Mouse (Mus musculus): Measurements from ENCODE around the gene Clpx. TPM values are rescaled to one million over a fixed set of nuclear protein-coding genes. Genes with fewer than 3 reads are reported as not detected.
A peak's percentile ranks its signal among the peaks of the same experiment; 100 is the strongest.

Clpx gene
- polyA plus RNA-seq (2015; fragmentation: Nextera tagmentation; extraction: Ambion mirVana): 31.5 and 39.5 TPM in 2 replicates

DNA sequence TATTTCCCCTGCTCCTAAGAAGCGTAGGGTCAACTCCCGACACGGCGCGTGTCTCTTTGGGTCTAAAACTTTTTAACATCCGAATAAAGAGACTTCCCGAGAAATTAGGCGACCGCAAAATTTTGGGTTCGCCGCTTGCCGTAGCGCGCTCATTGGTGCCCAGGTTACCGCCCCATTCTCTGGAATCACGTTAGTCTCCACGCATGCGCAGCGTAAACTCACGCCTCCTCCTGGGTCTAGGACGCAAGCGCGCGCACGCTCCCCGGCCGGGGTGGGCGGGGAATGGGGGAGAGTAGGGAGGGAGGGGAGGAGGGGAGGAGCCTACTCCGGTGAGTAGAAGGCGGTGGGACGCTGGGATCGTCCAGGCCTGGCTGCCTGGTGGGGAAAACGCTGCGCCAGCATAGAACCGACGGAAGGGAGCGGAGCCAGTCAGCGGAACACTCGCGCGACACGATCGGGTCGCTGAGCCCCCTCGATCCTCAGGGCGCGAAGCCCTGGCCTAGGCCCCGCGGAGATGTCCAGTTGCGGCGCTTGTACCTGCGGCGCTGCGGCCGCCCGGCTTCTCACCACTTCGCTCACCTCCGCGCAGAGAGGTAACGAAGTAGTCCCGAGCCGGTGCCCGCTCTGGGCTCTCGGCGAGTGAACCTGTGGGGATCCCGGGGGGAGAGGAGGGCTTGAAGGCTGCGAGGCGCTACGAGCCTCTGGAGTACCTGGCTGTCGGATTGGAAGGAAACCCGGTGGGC is at the start of gene Clpx:
Gene Clpx (plus strand): TSS at position 288 of the 743 bp plus-strand sequence.
- ATAC-seq (ENCODE audit: low read depth): peak; percentile 98
- Histone ChIP-seq H3K36me3 (peaks cover 10% of the 10 kb centered on the region), H3K4me3 (replicated peaks) (peak within 1 kb of the TSS; percentile 94), H3K4me2 (peak within 1 kb of the TSS; percentile 88), H3K27ac (peak within 1 kb of the TSS; percentile 88), H3K4me1 (replicated peaks) (peaks cover 34% of the 10 kb centered on the region), H3K9ac (peak within 1 kb of the TSS; percentile 98), H3K9me3 (replicated peaks) (no peaks in the 10 kb centered on the region), H3K27me3 (no peaks in the 10 kb centered on the region)
- under 1% methylated on average over 71 of the region's 71 CpGs for whole genome bisulfite sequencing (ENCODE audit: insufficient replicate concordance)
- peak; percentile 96 for DNase-seq

DNA sequence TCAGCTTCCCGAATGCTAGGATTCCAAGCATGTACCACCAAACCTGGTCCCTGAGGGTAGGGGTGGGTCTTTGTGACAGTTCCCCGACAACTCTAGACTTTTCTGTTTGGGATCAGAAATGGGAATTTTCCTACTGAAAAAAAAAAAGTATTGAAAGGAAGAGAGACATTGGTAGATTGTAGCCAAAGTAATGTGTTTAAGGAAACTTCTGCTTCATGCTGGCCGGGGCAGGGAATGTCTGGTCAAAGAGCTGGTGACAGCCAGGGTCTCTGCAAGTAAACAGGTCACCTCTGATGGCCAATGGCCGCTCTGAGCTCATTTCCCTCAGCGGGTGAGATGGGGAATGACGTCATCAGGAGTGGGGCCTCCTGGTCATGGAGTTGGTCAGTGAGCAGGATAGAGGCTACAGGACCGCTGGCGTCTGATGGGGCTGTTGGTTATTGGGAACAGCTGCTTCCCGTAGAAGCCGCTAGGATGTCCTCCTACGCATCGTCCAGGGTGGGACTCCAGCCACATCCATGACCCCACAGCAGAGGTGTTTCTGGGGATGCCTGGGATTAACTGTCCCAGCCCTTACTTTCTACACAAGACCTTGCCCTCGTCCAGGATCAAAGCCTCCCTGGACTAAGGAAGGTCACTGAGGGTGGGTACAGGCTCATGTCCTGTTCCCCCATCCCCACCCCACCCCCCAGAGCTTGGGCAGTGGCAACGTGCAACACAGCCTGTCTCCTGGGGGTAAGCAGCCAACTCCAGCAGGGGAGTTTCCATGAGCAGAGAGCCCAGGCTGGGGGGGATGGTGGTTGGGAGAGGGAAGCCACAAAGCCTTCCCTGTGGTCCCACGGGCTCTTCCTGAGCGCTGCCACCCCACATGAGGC is 46.3 kb upstream of the Clpx start:
- Histone ChIP-seq H3K4me1 (replicated peaks) (peaks cover 20% of the 10 kb centered on the region), H3K9me3 (replicated peaks) (no peaks in the 10 kb centered on the region), H3K36me3 (no peaks in the 10 kb centered on the region), H3K27me3 (0 out of 2 replicates have a peak, but pooled peaks cover 9% of the 10 kb centered on the region), H3K9ac (no peak overlapping the region), H3K4me3 (replicated peaks) (no peak overlapping the region), H3K27ac (no peak overlapping the region), H3K4me2 (no peak overlapping the region)
- no peak for DNase-seq
- no peak for ATAC-seq (ENCODE audit: low read depth)
- 61% methylated on average over 16 of the region's 16 CpGs for WGBS (ENCODE audit: insufficient replicate concordance)

DNA sequence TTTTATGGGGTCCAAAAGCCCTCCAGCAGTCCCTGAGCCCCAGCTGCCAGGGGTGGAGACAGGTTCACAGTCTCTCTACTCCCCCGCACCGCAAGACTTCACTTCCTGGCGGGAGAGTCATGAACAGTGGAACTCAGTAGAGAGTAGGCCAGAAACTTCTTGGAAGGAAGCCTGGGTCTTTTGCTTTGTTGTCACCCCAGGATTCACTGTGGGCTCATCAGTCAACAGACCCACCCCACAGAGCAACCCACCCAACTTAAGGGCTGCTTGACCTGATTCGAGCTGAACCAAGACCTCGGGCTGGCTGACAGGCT is 45.7 kb upstream of the Clpx start:
- ATAC-seq (ENCODE audit: low read depth): no peak
- no peak overlapping the region for H3K4me3 ChIP-seq (replicated peaks)
- H3K27me3 ChIP-seq: 0 out of 2 replicates have a peak, but pooled peaks cover 9% of the 10 kb centered on the region
- no peaks in the 10 kb centered on the region for H3K36me3 ChIP-seq
- H3K9me3 ChIP-seq (replicated peaks): no peaks in the 10 kb centered on the region
- WGBS (ENCODE audit: insufficient replicate concordance): 84% methylated on average over 5 of the region's 5 CpGs
- no peak overlapping the region for H3K4me2 ChIP-seq
- H3K4me1 ChIP-seq (replicated peaks): peaks cover 16% of the 10 kb centered on the region
- H3K9ac ChIP-seq: no peak overlapping the region
- no peak overlapping the region for H3K27ac ChIP-seq
- no peak for DNase-seq

DNA sequence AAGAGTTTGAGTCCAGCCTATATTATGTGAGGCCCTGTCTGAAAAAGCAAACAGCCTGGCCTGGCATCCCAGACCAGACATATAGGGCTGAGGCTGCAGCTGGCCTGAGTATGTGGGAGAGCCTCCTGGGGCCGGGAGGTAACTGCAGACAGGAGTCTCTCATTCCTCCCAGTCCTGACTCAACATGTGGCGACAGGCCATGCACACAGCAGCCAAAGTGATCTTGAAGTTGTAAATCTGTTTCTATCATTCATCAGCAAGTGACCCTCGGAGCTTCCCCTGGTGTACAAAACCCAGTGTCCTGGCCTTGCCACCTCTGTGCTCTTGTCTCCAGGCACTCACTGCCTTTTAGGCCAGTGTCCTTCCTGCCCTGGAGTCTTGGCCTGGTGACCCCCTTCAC is 42.0 kb upstream of the Clpx start:
- 0 out of 2 replicates have a peak, but pooled peaks cover 2% of the 10 kb centered on the region for H3K27me3 ChIP-seq
- no peak overlapping the region for H3K27ac ChIP-seq
- no peaks in the 10 kb centered on the region for H3K36me3 ChIP-seq
- peaks cover 4% of the 10 kb centered on the region; the same call in 1 of the 2 replicates for H3K4me1 ChIP-seq (replicated peaks)
- H3K9ac ChIP-seq: no peak overlapping the region
- 62% methylated on average over 3 of the region's 3 CpGs for WGBS (ENCODE audit: insufficient replicate concordance)
- H3K9me3 ChIP-seq (replicated peaks): no peaks in the 10 kb centered on the region
- no peak overlapping the region for H3K4me3 ChIP-seq (replicated peaks)
- DNase-seq: no peak
- ATAC-seq (ENCODE audit: low read depth): no peak
- H3K4me2 ChIP-seq: no peak overlapping the region

DNA sequence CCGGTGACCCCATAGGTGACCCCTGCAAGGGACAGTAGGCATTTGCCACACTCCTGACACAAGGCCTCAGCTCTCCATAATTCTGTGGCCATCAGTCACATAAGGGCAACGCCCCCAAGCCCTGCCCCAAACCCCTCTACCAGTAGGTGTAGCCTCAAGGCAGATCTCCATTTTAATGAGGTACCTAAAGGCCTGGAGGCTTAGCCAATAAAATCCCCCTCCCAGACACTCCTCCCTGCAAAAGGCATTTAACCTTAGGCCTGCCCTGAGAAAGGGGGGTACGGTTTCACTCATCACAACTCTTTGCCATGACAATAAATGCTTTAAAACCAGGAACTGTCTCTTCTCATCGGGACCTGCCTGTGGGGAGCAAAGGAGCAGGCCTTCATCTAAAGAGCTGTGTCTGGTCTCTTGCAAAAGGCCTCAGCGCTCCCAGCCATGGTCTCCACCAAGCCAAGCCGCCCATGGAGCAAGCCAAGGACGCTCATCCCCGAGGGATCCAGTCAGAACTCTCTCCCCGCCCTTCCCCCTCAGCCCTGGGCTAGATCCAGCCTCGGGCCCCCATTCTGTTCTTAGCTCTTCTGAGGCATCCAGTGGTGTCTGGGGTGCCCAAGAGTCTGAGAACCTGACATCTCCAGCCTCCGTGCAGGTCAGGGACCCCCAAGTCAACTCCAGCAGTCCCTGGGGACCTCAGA is 38.0 kb upstream of the Clpx start:
- Histone ChIP-seq H3K4me3 (replicated peaks) (no peak overlapping the region), H3K9ac (no peak overlapping the region), H3K4me2 (no peak overlapping the region), H3K27ac (no peak overlapping the region), H3K4me1 (replicated peaks) (no peaks in the 10 kb centered on the region), H3K9me3 (replicated peaks) (no peaks in the 10 kb centered on the region), H3K36me3 (no peaks in the 10 kb centered on the region), H3K27me3 (no peaks in the 10 kb centered on the region)
- DNase-seq (no peak), ATAC-seq (ENCODE audit: low read depth) (no peak)
- 65% methylated on average over 11 of the region's 11 CpGs for WGBS (ENCODE audit: insufficient replicate concordance)

DNA sequence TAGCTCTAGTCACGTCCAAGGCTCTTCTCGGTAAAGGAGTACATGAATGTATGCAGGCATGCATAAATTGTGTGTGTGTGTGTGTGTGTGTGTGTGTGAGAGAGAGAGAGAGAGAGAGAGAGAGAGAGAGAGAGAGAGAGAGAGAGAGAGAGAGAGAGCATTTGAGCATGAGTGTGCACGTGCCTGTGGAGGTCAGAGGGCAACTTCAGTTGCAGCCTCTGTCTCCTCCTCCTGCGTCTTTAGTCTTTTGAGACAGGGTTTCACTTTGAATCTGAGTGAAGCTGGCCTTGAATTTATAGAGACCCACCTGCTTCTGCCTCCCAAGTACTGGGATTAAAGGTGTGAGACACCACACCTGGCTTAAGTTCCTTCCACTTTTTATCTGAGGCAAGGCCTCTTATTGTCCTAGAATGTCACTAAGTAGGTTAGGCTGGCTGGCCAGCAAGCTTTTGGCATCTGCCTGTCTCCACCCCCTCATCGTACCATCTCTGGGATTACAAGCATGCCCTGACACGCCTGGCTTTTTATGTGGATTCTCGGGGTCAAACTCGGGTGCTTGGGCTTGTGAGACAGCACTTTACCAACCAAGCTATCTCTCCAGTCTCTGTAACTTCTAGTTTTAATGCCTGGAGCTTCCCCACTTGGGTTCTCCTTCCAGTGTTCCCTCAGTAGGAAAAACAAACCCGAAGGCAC is 36.7 kb upstream of the Clpx start:
- 56% methylated on average over 9 of the region's 9 CpGs for WGBS (ENCODE audit: insufficient replicate concordance)

DNA sequence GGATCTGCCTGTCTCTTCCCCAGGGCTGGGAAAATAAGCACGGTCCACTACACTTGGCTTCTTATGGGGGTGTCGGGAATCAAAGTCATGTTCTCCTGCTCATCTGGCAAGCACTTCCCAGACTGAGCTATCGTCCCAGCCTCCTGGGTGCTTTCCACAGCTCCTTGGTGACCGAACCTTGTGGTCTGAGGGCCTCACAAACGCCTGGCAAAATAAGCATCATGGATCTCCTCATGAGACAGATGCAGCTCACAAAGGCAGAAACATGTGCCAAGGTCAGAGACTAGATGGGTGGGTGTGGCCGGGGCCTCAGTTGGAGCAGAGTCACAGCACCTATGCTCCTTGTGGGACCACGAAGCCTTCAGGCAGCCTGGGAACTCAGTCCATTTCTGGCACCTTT is 34.7 kb upstream of the Clpx start:
- Histone ChIP-seq H3K4me3 (replicated peaks) (no peak overlapping the region), H3K9ac (no peak overlapping the region), H3K4me1 (replicated peaks) (no peaks in the 10 kb centered on the region), H3K36me3 (no peaks in the 10 kb centered on the region), H3K4me2 (no peak overlapping the region), H3K27me3 (no peaks in the 10 kb centered on the region), H3K9me3 (replicated peaks) (no peaks in the 10 kb centered on the region), H3K27ac (no peak overlapping the region)
- ATAC-seq (ENCODE audit: low read depth) (no peak), DNase-seq (no peak)
- WGBS (ENCODE audit: insufficient replicate concordance): 64% methylated on average over 7 of the region's 7 CpGs

More for the DNA sequence above, 36.7 kb upstream of the Clpx start:
- no peaks in the 10 kb centered on the region for H3K9me3 ChIP-seq (replicated peaks)
- H3K4me1 ChIP-seq (replicated peaks): no peaks in the 10 kb centered on the region
- H3K36me3 ChIP-seq: no peaks in the 10 kb centered on the region
- DNase-seq (no peak), ATAC-seq (ENCODE audit: low read depth) (no peak)
- H3K27ac ChIP-seq: no peak overlapping the region
- H3K4me2 ChIP-seq: no peak overlapping the region
- no peaks in the 10 kb centered on the region for H3K27me3 ChIP-seq
- H3K4me3 ChIP-seq (replicated peaks): no peak overlapping the region
- no peak overlapping the region for H3K9ac ChIP-seq

DNA sequence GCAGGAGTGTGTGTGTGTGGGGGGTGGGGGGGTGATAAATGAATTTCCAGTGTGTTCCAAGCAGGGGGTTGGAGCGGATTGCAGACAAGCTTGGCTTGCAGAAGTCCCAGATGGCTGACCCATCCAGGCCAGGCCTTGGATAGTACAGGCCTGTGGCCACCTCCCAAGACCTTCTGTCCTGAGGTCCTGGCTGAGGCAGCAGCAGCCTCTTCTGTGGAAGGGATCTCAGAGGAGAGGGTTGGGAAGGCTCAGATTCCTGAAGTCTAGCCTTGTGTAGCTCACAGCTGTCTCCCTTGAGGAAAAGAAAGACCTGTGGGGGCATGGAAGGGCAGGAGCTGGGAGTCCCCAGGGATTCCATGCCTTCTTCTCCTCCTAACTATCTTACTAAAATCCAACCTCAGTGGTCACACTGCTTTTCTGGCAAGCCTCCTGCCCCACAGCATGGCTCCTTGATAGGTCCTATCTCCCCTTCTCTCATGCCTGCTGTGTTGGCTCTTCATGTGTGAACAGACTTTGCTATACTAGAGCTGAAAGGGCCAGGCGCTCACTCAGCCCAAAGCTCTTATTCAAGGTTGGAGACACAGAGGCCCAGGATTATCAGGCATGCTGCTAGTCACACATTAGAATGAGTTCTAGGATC is 32.3 kb upstream of the Clpx start:
- DNase-seq (no peak), ATAC-seq (ENCODE audit: low read depth) (no peak)
- Histone ChIP-seq H3K27ac (no peak overlapping the region), H3K4me3 (replicated peaks) (no peak overlapping the region), H3K9me3 (replicated peaks) (no peaks in the 10 kb centered on the region), H3K4me1 (replicated peaks) (no peaks in the 10 kb centered on the region), H3K4me2 (no peak overlapping the region), H3K36me3 (no peaks in the 10 kb centered on the region), H3K9ac (no peak overlapping the region), H3K27me3 (no peaks in the 10 kb centered on the region)
- WGBS (ENCODE audit: insufficient replicate concordance): 62% methylated on average over 2 of the region's 2 CpGs

DNA sequence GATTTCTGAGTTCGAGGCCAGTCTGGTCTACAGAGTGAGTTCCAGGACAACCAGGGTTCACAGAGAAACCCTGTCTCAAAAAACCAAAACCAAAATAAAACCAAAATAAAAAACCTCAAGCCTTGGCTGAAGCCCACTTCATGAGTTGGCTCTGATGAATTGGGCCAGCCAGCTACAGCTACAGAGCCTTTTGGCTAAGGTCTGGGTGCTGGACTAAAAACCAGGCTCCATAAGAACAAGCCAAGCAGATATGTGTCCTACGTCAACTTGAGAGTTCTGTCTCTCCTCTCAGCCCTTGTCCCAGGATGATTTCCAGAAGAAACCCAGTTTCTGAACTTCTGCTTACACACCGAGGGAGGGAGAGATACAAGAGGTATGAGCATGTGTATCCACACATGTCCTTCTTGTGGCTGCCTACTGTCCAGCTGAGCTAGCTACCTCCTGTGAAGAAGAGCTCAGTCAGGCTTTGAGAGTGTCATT is 31.4 kb upstream of the Clpx start:
- no peak overlapping the region for H3K4me2 ChIP-seq
- H3K36me3 ChIP-seq: no peaks in the 10 kb centered on the region
- H3K9ac ChIP-seq: no peak overlapping the region
- no peak for DNase-seq
- 0 out of 2 replicates have a peak, but pooled peaks cover 5% of the 10 kb centered on the region for H3K27me3 ChIP-seq
- 72% methylated on average over 3 of the region's 3 CpGs for WGBS (ENCODE audit: insufficient replicate concordance)
- ATAC-seq (ENCODE audit: low read depth): no peak
- no peaks in the 10 kb centered on the region for H3K9me3 ChIP-seq (replicated peaks)
- no peak overlapping the region for H3K4me3 ChIP-seq (replicated peaks)
- no peaks in the 10 kb centered on the region for H3K4me1 ChIP-seq (replicated peaks)
- H3K27ac ChIP-seq: no peak overlapping the region

DNA sequence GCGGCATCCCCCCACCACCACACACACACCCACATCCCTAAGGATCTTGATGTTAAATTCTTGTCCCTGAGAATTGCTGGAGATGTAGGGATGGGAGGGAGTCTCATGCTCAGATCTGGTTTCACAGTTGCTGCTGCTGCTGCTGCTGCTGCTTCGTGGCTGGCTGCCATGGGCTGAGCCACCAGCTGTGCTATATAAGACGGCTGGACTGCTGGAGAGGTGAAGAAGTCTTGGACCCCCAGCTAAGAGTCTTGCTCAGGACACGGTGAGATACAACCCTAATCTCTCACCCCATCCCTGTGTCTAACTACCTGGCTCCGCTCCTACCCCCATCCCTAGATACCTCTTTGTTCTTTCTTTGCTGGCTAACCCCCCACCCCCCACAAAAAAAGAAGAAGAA is 29.1 kb upstream of the Clpx start, which contains the start of gene Cilp:
Gene Cilp (plus strand): TSS at position 222 of the 400 bp plus-strand sequence.
- no peaks in the 10 kb centered on the region for H3K9me3 ChIP-seq (replicated peaks)
- H3K4me2 ChIP-seq: no peak within 1 kb of the TSS
- no peak within 1 kb of the TSS for H3K9ac ChIP-seq
- no peaks in the 10 kb centered on the region for H3K4me1 ChIP-seq (replicated peaks)
- 0 out of 2 replicates have a peak, but pooled peaks cover 5% of the 10 kb centered on the region for H3K27me3 ChIP-seq
- no peaks in the 10 kb centered on the region for H3K36me3 ChIP-seq
- ATAC-seq (ENCODE audit: low read depth) (no peak), DNase-seq (no peak)
- no peak within 1 kb of the TSS for H3K4me3 ChIP-seq (replicated peaks)
- H3K27ac ChIP-seq: no peak within 1 kb of the TSS
- WGBS (ENCODE audit: insufficient replicate concordance): 56% methylated on average over 5 of the region's 5 CpGs

All from liver, embryonic 13.5 days (tissue).